Mouse (Mus musculus) cerebellum, postnatal 10 days (tissue): ENCODE results near the gene Inka2.

Experiments used
- DNase-seq, 2 experiments: peaks; one replicate each; pipeline ENCODE4 v3.0.0; 2021; ENCODE audit warnings: mixed read lengths in 2 of 2

Inka2 gene

GRCm38 (mm10) chr3:105704031-105705008 lies at the start of gene Inka2:
Gene Inka2, plus strand, starts transcription at chr3:105704599.
- peak; percentile 89 to 92 for DNase-seq

GRCm38 (mm10) chr3:105655031-105655585 lies 49.3 kb upstream of the Inka2 start:
- no peak for DNase-seq

- no peak for DNase-seq
Measured at GRCm38 (mm10) chr3:105660530-105660929, 43.9 kb upstream of the Inka2 start.

GRCm38 (mm10) chr3:105663043-105663442 lies 41.4 kb upstream of the Inka2 start:
- peak in 1 of 2 experiments; percentile 36 for DNase-seq

GRCm38 (mm10) chr3:105665105-105665765 lies 39.2 kb upstream of the Inka2 start:
- no peak for DNase-seq

GRCm38 (mm10) chr3:105666996-105667523 lies 37.3 kb upstream of the Inka2 start:
- no peak for DNase-seq

GRCm38 (mm10) chr3:105668161-105668560 lies 36.2 kb upstream of the Inka2 start:
- DNase-seq = no peak

- DNase-seq = no peak
Measured at GRCm38 (mm10) chr3:105669776-105670175, 34.6 kb upstream of the Inka2 start.

- no peak for DNase-seq
Measured at GRCm38 (mm10) chr3:105670801-105671200, 33.6 kb upstream of the Inka2 start.

- peak; percentile 86 to 90 for DNase-seq
Measured at GRCm38 (mm10) chr3:105674595-105675218, 29.7 kb upstream of the Inka2 start.

- DNase-seq = no peak
Measured at GRCm38 (mm10) chr3:105675932-105676331, 28.5 kb upstream of the Inka2 start.

- DNase-seq = no peak
Measured at GRCm38 (mm10) chr3:105680346-105680745, 24.1 kb upstream of the Inka2 start.

GRCm38 (mm10) chr3:105686394-105687323 lies 17.7 kb upstream of the Inka2 start:
- no peak for DNase-seq

GRCm38 (mm10) chr3:105687324-105688060 lies 16.9 kb upstream of the Inka2 start, which contains the start of gene Ddx20:
Gene Ddx20, minus strand, starts transcription at chr3:105687574.
- DNase-seq = peak; percentile 97 to 98

- no peak for DNase-seq
Measured at GRCm38 (mm10) chr3:105688536-105688935, 15.9 kb upstream of the Inka2 start.

- DNase-seq = no peak
Measured at GRCm38 (mm10) chr3:105693327-105694080, 10.9 kb upstream of the Inka2 start.

GRCm38 (mm10) chr3:105695476-105696386 lies 8.7 kb upstream of the Inka2 start:
- peak; percentile 76 to 79 for DNase-seq

- DNase-seq = peak; percentile 71 to 78
Measured at GRCm38 (mm10) chr3:105696387-105697147, 7.8 kb upstream of the Inka2 start.
